Mouse (Mus musculus) CH12.LX (cell line): ENCODE data around the gene Zfp72. TPM values are rescaled to one million over a fixed set of nuclear protein-coding genes. Genes with fewer than 3 reads are reported as not detected.

Experiments used
- DNase-seq: peaks from one replicate; pipeline ENCODE4 v3.0.0-alpha.2; 2013; ENCODE audit errors: extremely low read depth
- H3K27ac ChIP-seq: 2 replicates; pipeline ENCODE4 v1.5.1; 2012; ENCODE audit warnings: low read depth, mild to moderate bottlenecking, control low read depth, moderate library complexity; ENCODE audit not compliant: insufficient read depth
- H3K27me3 ChIP-seq: replicated peaks from 2 replicates; pipeline ENCODE3; 2012; ENCODE audit warnings: inconsistent platforms
- H3K36me3 ChIP-seq, 2 experiments: replicated peaks in 1 of 2; 2 replicates each; pipeline versions ENCODE3 to v1.6.1; 2012; ENCODE audit warnings: inconsistent platforms in 1 of 2, low read length in 1 of 2, mild to moderate bottlenecking in 1 of 2, mixed read lengths in 1 of 2, moderate library complexity in 1 of 2; ENCODE audit not compliant: control insufficient read depth in 1 of 2, insufficient read depth in 1 of 2
- H3K4me1 ChIP-seq, 2 experiments: 2 replicates each; pipeline ENCODE4 v1.6.1; 2012; ENCODE audit warnings: inconsistent platforms in 1 of 2, moderate library complexity in 1 of 2; ENCODE audit not compliant: insufficient read depth in 2 of 2, control insufficient read depth in 1 of 2
- H3K4me2 ChIP-seq: 2 replicates; pipeline ENCODE4 v1.6.1; 2012; ENCODE audit warnings: low read depth, mild to moderate bottlenecking, control low read depth; ENCODE audit not compliant: poor library complexity, insufficient read depth, severe bottlenecking
- H3K4me3 ChIP-seq, 3 experiments: fragments of 150-350 bp in 1 of 3; sonication (generic) in 1 of 3; replicated peaks in 1 of 3; 2 replicates each; pipeline versions ENCODE3 to v1.5.1; 2011 to 2012; ENCODE audit warnings: low read depth in 2 of 3, low read length in 2 of 3, mild to moderate bottlenecking in 2 of 3, moderate library complexity in 2 of 3, control low read depth in 1 of 3, improper control_type of control experiment in 1 of 3, inconsistent platforms in 1 of 3, mixed read lengths in 1 of 3; ENCODE audit not compliant: poor library complexity in 1 of 3
- H3K79me2 ChIP-seq: replicated peaks from 2 replicates; pipeline ENCODE4 v1.6.1; 2012; ENCODE audit warnings: mild to moderate bottlenecking, moderate library complexity; ENCODE audit not compliant: control insufficient read depth, poor library complexity, insufficient read depth, severe bottlenecking; ENCODE audit errors: extremely low read depth
- H3K9ac ChIP-seq: 2 replicates; pipeline ENCODE4 v1.6.1; 2012; ENCODE audit warnings: low read depth, mild to moderate bottlenecking, control low read depth, moderate library complexity; ENCODE audit not compliant: insufficient read depth
- H3K9me3 ChIP-seq: replicated peaks from 2 replicates; pipeline ENCODE3; 2012; ENCODE audit warnings: low read length, inconsistent platforms, mixed read lengths
- BHLHE40 ChIP-seq: IDR thresholded peaks from 2 replicates; pipeline ENCODE4 v1.6.1; 2011; ENCODE audit warnings: mild to moderate bottlenecking, low read depth, low read length, improper control_type of control experiment
- CTCF ChIP-seq, 2 experiments: IDR thresholded peaks in 1 of 2; conservative IDR thresholded peaks in 1 of 2; 2 replicates each; pipeline ENCODE4 v1.5.1; 2011 to 2012; ENCODE audit warnings: low read depth in 2 of 2, low read length in 2 of 2, improper control_type of control experiment in 1 of 2, inconsistent platforms in 1 of 2, mild to moderate bottlenecking in 1 of 2, moderate library complexity in 1 of 2
- ELF1 ChIP-seq: IDR thresholded peaks from 2 replicates; pipeline ENCODE4 v1.6.1; 2014; ENCODE audit warnings: low read depth, mild to moderate bottlenecking, inconsistent platforms, low read length, improper control_type of control experiment
- ETS1 ChIP-seq: conservative IDR thresholded peaks from 2 replicates; pipeline ENCODE4 v1.6.1; 2012; ENCODE audit warnings: low read depth, mild to moderate bottlenecking, inconsistent platforms, low read length, improper control_type of control experiment, moderate library complexity
- GABPA ChIP-seq: IDR thresholded peaks from 2 replicates; pipeline ENCODE4 v1.6.1; 2012; ENCODE audit warnings: low read depth, low read length, improper control_type of control experiment, inconsistent platforms; ENCODE audit not compliant: insufficient replicate concordance
- HCFC1 ChIP-seq: IDR thresholded peaks from 2 replicates; pipeline ENCODE4 v1.6.1; 2012; ENCODE audit warnings: low read depth, mild to moderate bottlenecking, inconsistent platforms, low read length, improper control_type of control experiment
- IRF4 ChIP-seq: IDR thresholded peaks from 2 replicates; pipeline ENCODE4 v1.6.1; 2014; ENCODE audit warnings: low read depth, mild to moderate bottlenecking, inconsistent platforms, low read length, improper control_type of control experiment
- JUND ChIP-seq: conservative IDR thresholded peaks from 2 replicates; pipeline ENCODE4 v1.6.1; 2011; ENCODE audit warnings: low read depth, low read length, improper control_type of control experiment
- MAZ ChIP-seq: IDR thresholded peaks from 2 replicates; pipeline ENCODE4 v1.6.1; 2012; ENCODE audit warnings: low read depth, mild to moderate bottlenecking, inconsistent platforms, low read length, improper control_type of control experiment, moderate library complexity
- MXI1 ChIP-seq: IDR thresholded peaks from 2 replicates; pipeline ENCODE4 v1.6.1; 2011; ENCODE audit warnings: mild to moderate bottlenecking, low read depth, low read length, improper control_type of control experiment
- MYC ChIP-seq: IDR thresholded peaks from 2 replicates; pipeline ENCODE4 v1.6.1; 2011; ENCODE audit warnings: low read depth, mild to moderate bottlenecking, improper control_type of control experiment, low read length
- NRF1 ChIP-seq: IDR thresholded peaks from 2 replicates; pipeline ENCODE4 v1.6.1; 2014; ENCODE audit warnings: low read depth, mild to moderate bottlenecking, inconsistent platforms, low read length, improper control_type of control experiment, moderate library complexity
- POLR2AphosphoS2 ChIP-seq: IDR thresholded peaks from 2 replicates; pipeline ENCODE4 v1.6.1; 2011; ENCODE audit warnings: low read depth, low read length, improper control_type of control experiment
- SIN3A ChIP-seq: IDR thresholded peaks from 2 replicates; pipeline ENCODE4 v1.6.1; 2012; ENCODE audit warnings: low read length, improper control_type of control experiment, inconsistent platforms
- TBP ChIP-seq: conservative IDR thresholded peaks from 2 replicates; pipeline ENCODE4 v1.6.1; 2011; ENCODE audit warnings: low read depth, low read length, improper control_type of control experiment
- USF1 ChIP-seq: IDR thresholded peaks from 2 replicates; pipeline ENCODE4 v1.6.1; 2014; ENCODE audit warnings: low read depth, mild to moderate bottlenecking, inconsistent platforms, low read length, improper control_type of control experiment
- USF2 ChIP-seq: conservative IDR thresholded peaks from 2 replicates; pipeline ENCODE4 v1.6.1; 2011; ENCODE audit warnings: low read depth, low read length, improper control_type of control experiment
- ZKSCAN1 ChIP-seq: IDR thresholded peaks from 2 replicates; pipeline ENCODE4 v1.6.1; 2012; ENCODE audit warnings: low read depth, inconsistent platforms, low read length, improper control_type of control experiment, borderline replicate concordance
- ZMIZ1 ChIP-seq: IDR thresholded peaks from 2 replicates; pipeline ENCODE4 v1.6.1; 2012; ENCODE audit warnings: low read depth, mild to moderate bottlenecking, inconsistent platforms, low read length, improper control_type of control experiment
- ZNF384 ChIP-seq: IDR thresholded peaks from 2 replicates; pipeline ENCODE4 v1.6.1; 2012; ENCODE audit warnings: low read depth, low read length, improper control_type of control experiment, inconsistent platforms
- dilution Hi-C: fragments of 300-500 bp; cut with MboI; formaldehyde crosslinking; loops from 2 replicates; pipeline ENCODE4 v1.14.3; 2020; ENCODE audit warnings: low sequenced_read_pairs; ENCODE audit not compliant: extremely low pct_unique_long_range_greater_than_20kb, extremely low pct_ligation_motif_present
- in situ Hi-C: fragments of 300-500 bp; cut with MboI; formaldehyde crosslinking; loops from 3 replicates; pipeline ENCODE4 v1.14.3; 2019; ENCODE audit warnings: low sequenced_read_pairs, low pct_ligation_motif_present, low pct_unique_long_range_greater_than_20kb, mixed read lengths
- polyA plus RNA-seq: library from polyadenylated mRNA; unstranded; fragments of >175 nt; gene quantifications from 2 replicates; pipeline ENCODE4 v1.2.1, GENCODE M21; 2012; ENCODE audit warnings: low read depth; ENCODE audit not compliant: insufficient read length
- total RNA-seq, 2 experiments: library from RNA; depleted of rRNA; stranded (reverse); fragments of 300-350 nt in 1 of 2; fragments of >200 nt in 1 of 2; gene quantifications; 2 replicates each; pipeline ENCODE4 v1.2.3; 2012 to 2014

The Zfp72 gene
- total and polyA plus RNA-seq, 3 experiments, result 0.85 to 8.5 (median 3.0) TPM

DNA sequence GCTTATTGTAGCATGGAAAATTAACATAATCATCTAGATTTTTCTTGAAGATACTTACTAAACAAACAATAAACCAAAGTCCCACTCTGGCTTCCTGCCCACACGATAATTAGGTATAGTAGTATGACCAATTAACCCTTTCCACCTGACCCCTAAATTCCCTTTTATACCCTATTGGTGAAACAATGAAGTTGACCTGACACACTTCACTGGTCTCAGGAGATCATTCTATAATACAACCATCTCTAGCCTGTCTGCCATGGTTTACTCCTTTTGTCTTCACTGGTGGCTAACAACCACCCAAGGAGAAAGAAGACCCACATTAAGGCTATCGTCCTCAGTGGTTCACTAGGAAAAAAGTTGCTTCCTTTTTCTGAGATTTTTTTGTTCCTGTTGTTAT, 520 bp upstream of the Zfp72 start:
- Histone ChIP-seq H3K4me1 (peaks cover 0 to 4% of the 10 kb centered on the region in 2 experiments; a peak in 2 of 4 replicates), H3K4me3 (no peak overlapping the region), H3K4me2 (no peak overlapping the region), H3K9ac (no peak overlapping the region), H3K9me3 (no peaks in the 10 kb centered on the region), H3K36me3 (no peaks in the 10 kb centered on the region), H3K27ac (no peak overlapping the region), H3K27me3 (no peaks in the 10 kb centered on the region)
- no peak for DNase-seq
- TF ChIP-seq POLR2AphosphoS2 (no peak), ZNF384 (no peak), BHLHE40 (no peak), SIN3A (no peak), JUND (no peak), USF1 (no peak), ELF1 (no peak), IRF4 (no peak)
- TF ChIP-seq, all 38 proteins: peak for 0
- H3K79me2 ChIP-seq, result no peaks in the 10 kb centered on the region
- in situ Hi-C loops (no loop called here), dilution Hi-C loops (no loop called here)

DNA sequence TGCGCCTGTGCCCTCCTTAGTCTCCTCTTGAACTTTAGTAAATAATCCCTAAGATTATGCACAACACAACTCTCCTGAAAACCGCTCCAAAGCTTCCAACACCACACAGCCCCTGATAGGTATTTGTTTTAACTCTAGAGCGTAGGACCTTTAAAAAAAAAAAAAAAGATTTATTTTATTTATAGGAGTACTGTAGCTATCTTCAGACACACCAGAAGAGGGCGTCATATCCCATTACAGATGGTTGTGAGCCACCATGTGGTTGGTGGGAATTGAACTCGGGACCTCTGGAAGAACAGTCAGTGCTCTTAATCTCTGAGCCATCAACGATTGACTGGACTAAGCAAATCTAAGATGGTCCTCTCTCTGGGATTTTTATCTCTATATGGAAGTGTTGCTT, 906 bp downstream of the Zfp72 start:
- peak; percentile 54 for TF ChIP-seq ZNF384
- TF ChIP-seq ELF1, result no peak
- no peak for TF ChIP-seq ETS1
- TF ChIP-seq ZKSCAN1, result no peak
- peak in 1 of 2 experiments; percentile 25; a peak in 1 of 4 replicates for TF ChIP-seq CTCF (conservative IDR thresholded peaks at IDR 0.05 in 1 of 2, IDR thresholded peaks at IDR 0.05 in 1 of 2; ENCODE audit: low read depth in 2 of 2, low read length in 2 of 2)
- Histone ChIP-seq H3K27ac (no peak overlapping the region), H3K4me2 (no peak overlapping the region), H3K79me2 (no peaks in the 10 kb centered on the region), H3K9me3 (no peaks in the 10 kb centered on the region), H3K9ac (no peak overlapping the region), H3K4me1 (peaks cover 0 to 4% of the 10 kb centered on the region in 2 experiments; a peak in 2 of 4 replicates), H3K36me3 (no peaks in the 10 kb centered on the region), H3K4me3 (peak overlapping the region in 2 of 3 experiments; percentile 73 to 87), H3K27me3 (no peaks in the 10 kb centered on the region)
- dilution Hi-C loops (no loop called here), in situ Hi-C loops (no loop called here)
- DNase-seq, result no peak

DNA sequence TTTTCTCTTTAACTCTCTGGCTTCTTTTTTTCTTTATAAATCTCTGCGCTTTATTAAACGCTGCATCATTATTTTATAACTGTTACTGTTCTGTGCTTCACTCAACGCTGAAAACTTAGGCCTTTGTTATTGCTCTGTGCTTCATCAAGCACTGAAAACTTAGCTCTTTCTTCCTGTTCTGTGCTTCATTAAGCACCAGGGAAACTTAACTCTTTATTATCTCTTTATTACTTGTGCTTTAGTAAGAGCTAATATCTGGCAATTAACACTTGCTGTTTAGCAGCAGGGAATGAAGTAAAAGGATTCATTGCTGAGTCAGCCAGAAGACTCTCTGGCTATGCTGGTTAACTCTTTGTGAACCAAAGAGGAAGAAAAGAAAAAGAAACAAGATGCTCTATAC, 8.3 kb downstream of the Zfp72 start:
- H3K27me3 ChIP-seq, result no peaks in the 10 kb centered on the region
- no peak for DNase-seq
- peaks cover 0 to 13% of the 10 kb centered on the region in 2 experiments for H3K36me3 ChIP-seq
- in situ Hi-C loops, result no loop called here
- no peak overlapping the region for H3K4me2 ChIP-seq
- no peaks in the 10 kb centered on the region for H3K79me2 ChIP-seq
- H3K27ac ChIP-seq, result no peak overlapping the region
- H3K4me3 ChIP-seq, result no peak overlapping the region
- TF ChIP-seq MXI1, result no peak
- no peak for TF ChIP-seq GABPA
- no peak for TF ChIP-seq CTCF (conservative IDR thresholded peaks at IDR 0.05 in 1 of 2, IDR thresholded peaks at IDR 0.05 in 1 of 2; ENCODE audit: low read depth in 2 of 2, low read length in 2 of 2)
- no peak for TF ChIP-seq HCFC1
- no peak for TF ChIP-seq ZNF384
- TF ChIP-seq USF2, result no peak
- TF ChIP-seq USF1, result no peak
- TF ChIP-seq MYC, result no peak
- TF ChIP-seq MAZ, result no peak
- no peak for TF ChIP-seq POLR2AphosphoS2
- no peak for TF ChIP-seq ZMIZ1
- no peak for TF ChIP-seq TBP
- TF ChIP-seq NRF1, result no peak
- no peak for TF ChIP-seq ETS1
- TF ChIP-seq, all 38 proteins: peak for 0
- dilution Hi-C loops, result no loop called here
- H3K4me1 ChIP-seq, result no peaks in the 10 kb centered on the region
- no peaks in the 10 kb centered on the region for H3K9me3 ChIP-seq
- no peak overlapping the region for H3K9ac ChIP-seq
